Mouse (Mus musculus) activated CD4-positive, CD25-positive, alpha-beta regulatory T cell (primary cell): ENCODE data around the gene Gm1673. TPM values are rescaled to one million over a fixed set of nuclear protein-coding genes. Genes with fewer than 3 reads are reported as not detected.

ENCODE experiments used
- polyA plus RNA-seq, 2 experiments: library from polyadenylated mRNA; unstranded; fragments of 100-300 nt; shearing (Covaris generic); gene quantifications; one replicate each; pipeline ENCODE4 v1.2.1; 2017

Gene Gm1673
- under 1 TPM in 1 of 2 experiments, not detected in 1; 0.43 TPM for polyA plus RNA-seq

GRCm38 (mm10) chr5:33983309-33984121 lies at the start of gene Gm1673:
TSS of gene Gm1673 (plus strand) at chr5:33983433.

GRCm38 (mm10) chr5:33936120-33936707 lies 47.0 kb upstream of the Gm1673 start, which contains the start of gene Nelfa:
TSS of gene Nelfa (minus strand) at chr5:33936413.

GRCm38 (mm10) chr5:33995843-33996693 lies 12.8 kb downstream of the Gm1673 start, which contains the start of gene Nat8l:
TSS of gene Nat8l (plus strand) at chr5:33995984.

Other genes with a start within 250 kb of the Gm1673 start
- gene Letm1, start 200.6 kb upstream of the Gm1673 start, polyA plus RNA-seq = 100 to 1,000 TPM in 1 of 2 experiments, 10 to 100 TPM in 1; 90.6 to 116 TPM
- 10 to 100 TPM; 25.6 to 46.5 TPM for gene Nsd2, start 162.7 kb upstream of the Gm1673 start, polyA plus RNA-seq
- gene Nelfa, start 47.0 kb upstream of the Gm1673 start, polyA plus RNA-seq = 10 to 100 TPM; 34.7 to 46.6 TPM
- not detected for gene Nat8l, start 12.6 kb downstream of the Gm1673 start, polyA plus RNA-seq
- gene Poln, start 186.0 kb downstream of the Gm1673 start, polyA plus RNA-seq = 1 to 10 TPM in 1 of 2 experiments, under 1 TPM in 1; 0.66 to 2.3 TPM
- gene Haus3, start 186.1 kb downstream of the Gm1673 start, polyA plus RNA-seq = 10 to 100 TPM; 46.1 to 62.1 TPM
- 10 to 100 TPM; 73.7 to 94.9 TPM for gene Mxd4, start 204.3 kb downstream of the Gm1673 start, polyA plus RNA-seq